Mouse (Mus musculus) G1E (cell line): Measurements from ENCODE around the gene Egln1.

Experiments used
- CTCF ChIP-seq: IDR thresholded peaks from 2 replicates; pipeline ENCODE4 v1.5.1; 2012; ENCODE audit warnings: low read depth, low read length, inconsistent platforms, mixed read lengths
- TAL1 ChIP-seq: conservative IDR thresholded peaks from 2 replicates; pipeline ENCODE4 v1.6.1; 2012; ENCODE audit warnings: low read depth, low read length, inconsistent platforms, mixed read lengths

GRCm38 (mm10) chr8:124990923-124991667 is 42.0 kb upstream of the Egln1 start:
- TF ChIP-seq CTCF (no peak), TAL1 (no peak)
